Mouse (Mus musculus) spleen, adult 2 months (tissue): ENCODE measurements at regions not wholly inside any gene's neighbourhood (a gene's known extent, or its start where the extent isn't known, plus 50 kb on each side); places are given as distances from the start of the nearest gene placed in this dataset.

Source experiments
- CTCF ChIP-seq: fragments of 200-500 bp; IDR thresholded peaks from 2 replicates; pipeline ENCODE4 v1.5.1; 2011; ENCODE audit warnings: mild to moderate bottlenecking, inconsistent platforms; ENCODE audit not compliant: insufficient read depth, insufficient read length, insufficient replicate concordance; ENCODE audit errors: extremely low read depth
- POLR2A ChIP-seq: fragments of 200-500 bp; IDR thresholded peaks from 2 replicates; pipeline ENCODE4 v1.6.1; 2011; ENCODE audit warnings: low read depth, low read length, inconsistent platforms

DNA sequence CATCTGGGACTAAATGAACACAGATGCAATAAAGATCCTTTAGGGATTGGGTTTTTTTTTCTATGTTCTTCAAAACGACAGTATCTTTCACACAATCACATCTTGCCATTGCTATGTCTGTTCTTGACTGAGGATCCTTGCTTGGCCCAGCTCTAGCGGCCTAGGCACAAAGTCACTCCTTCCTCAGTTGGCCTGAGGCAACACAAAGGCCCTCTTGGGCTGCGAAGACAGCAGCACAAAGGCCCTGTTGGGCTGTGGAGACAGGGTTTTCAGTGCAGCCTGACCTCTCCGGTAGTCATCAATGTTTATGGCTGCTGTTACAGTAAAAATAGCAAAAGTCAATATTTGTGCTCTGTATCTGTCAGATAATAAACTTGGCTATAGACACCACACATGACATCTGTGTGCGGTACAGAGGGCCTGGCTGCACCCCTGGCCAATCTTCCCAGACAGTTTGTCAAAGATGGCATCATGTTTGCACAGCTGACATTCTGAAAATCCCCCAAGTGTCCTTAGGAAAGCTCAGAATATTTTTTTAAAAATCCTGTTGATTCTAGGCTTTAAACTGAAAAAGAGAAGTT lies 250.9 kb upstream of the Elac2 start:
- TF ChIP-seq CTCF (no peak), POLR2A (no peak)
